Mouse (Mus musculus) adipocyte (in vitro differentiated cells): ENCODE data around the gene Eno4.
"Not testable (repeated sequence)": the region's sequence is repeated elsewhere in the genome, so short reads cannot be mapped to it uniquely, and the experiment has no call there.

Experiments
- DNase-seq: peaks from one replicate; pipeline ENCODE4 v3.0.0-alpha.2; 2016; ENCODE audit warnings: low spot score

The Eno4 gene

GRCm38 (mm10) chr19:58942841-58943828 lies at the start of gene Eno4, which contains the start of gene Hspa12a:
Gene Eno4 (plus strand): TSS chr19:58943425.
Gene Hspa12a (minus strand): TSS chr19:58943654.
- DNase-seq = peak; percentile 91

- DNase-seq = no peak
Observed at GRCm38 (mm10) chr19:58896216-58896615, 47.0 kb upstream of the Eno4 start.

- DNase-seq = not testable (repeated sequence)
Observed at GRCm38 (mm10) chr19:58900471-58900870, 42.8 kb upstream of the Eno4 start.

GRCm38 (mm10) chr19:58903079-58903898 lies 39.9 kb upstream of the Eno4 start:
- DNase-seq = no peak

GRCm38 (mm10) chr19:58903899-58904327 lies 39.3 kb upstream of the Eno4 start:
- peak; percentile 85 for DNase-seq

- DNase-seq = no peak
Observed at GRCm38 (mm10) chr19:58906685-58907084, 36.5 kb upstream of the Eno4 start.

- no peak for DNase-seq
Observed at GRCm38 (mm10) chr19:58908018-58908417, 35.2 kb upstream of the Eno4 start.

GRCm38 (mm10) chr19:58910941-58911368 lies 32.3 kb upstream of the Eno4 start:
- peak; percentile 33 for DNase-seq

- DNase-seq = peak; percentile 61
Observed at GRCm38 (mm10) chr19:58911386-58911785, 31.8 kb upstream of the Eno4 start.

GRCm38 (mm10) chr19:58913301-58913700 lies 29.9 kb upstream of the Eno4 start:
- no peak for DNase-seq

- no peak for DNase-seq
Observed at GRCm38 (mm10) chr19:58918597-58918996, 24.6 kb upstream of the Eno4 start.

- no peak for DNase-seq
Observed at GRCm38 (mm10) chr19:58919148-58919547, 24.1 kb upstream of the Eno4 start.

- no peak for DNase-seq
Observed at GRCm38 (mm10) chr19:58931081-58931800, 12.0 kb upstream of the Eno4 start.

- no peak for DNase-seq
Observed at GRCm38 (mm10) chr19:58933062-58933461, 10.2 kb upstream of the Eno4 start.

- DNase-seq = no peak
Observed at GRCm38 (mm10) chr19:58945959-58946358, 2.7 kb downstream of the Eno4 start.

GRCm38 (mm10) chr19:58951521-58951920 lies 8.3 kb downstream of the Eno4 start:
- no peak for DNase-seq

GRCm38 (mm10) chr19:58952236-58952635 lies 9.0 kb downstream of the Eno4 start:
- DNase-seq = no peak

- DNase-seq = no peak
Observed at GRCm38 (mm10) chr19:58954779-58955178, 11.6 kb downstream of the Eno4 start.

GRCm38 (mm10) chr19:58963011-58963410 lies 19.8 kb downstream of the Eno4 start:
- no peak for DNase-seq

- no peak for DNase-seq
Observed at GRCm38 (mm10) chr19:58968731-58969506, 25.7 kb downstream of the Eno4 start.

- no peak for DNase-seq
Observed at GRCm38 (mm10) chr19:58970826-58971225, 27.6 kb downstream of the Eno4 start.
